Mouse (Mus musculus): ENCODE measurements at regions not wholly inside any gene's neighbourhood (a gene's known extent, or its start where the extent isn't known, plus 50 kb on each side); places are given as distances from the start of the nearest gene placed in this dataset.

DNA sequence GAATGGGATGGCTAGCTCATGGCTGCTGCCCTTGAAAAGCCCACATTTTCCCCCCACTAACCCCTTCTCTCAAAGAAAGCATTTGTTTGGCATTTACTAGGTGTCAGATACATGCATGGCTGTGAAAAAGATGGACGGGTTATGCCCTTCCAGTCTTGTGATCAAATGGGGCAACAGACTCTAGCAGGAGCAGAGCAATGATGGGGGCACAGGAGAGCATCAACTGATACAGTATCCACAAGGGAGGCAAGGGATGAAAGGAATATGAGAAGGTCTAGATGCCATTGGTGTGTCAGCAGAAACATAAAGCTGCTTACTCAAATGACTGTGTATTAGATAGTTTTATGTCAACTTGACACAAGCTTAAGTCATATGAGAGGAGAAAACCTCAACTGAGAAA is 315.9 kb downstream of the Mycn start:
- DNase-seq (ENCODE audit: low spot score), result no peak

DNA sequence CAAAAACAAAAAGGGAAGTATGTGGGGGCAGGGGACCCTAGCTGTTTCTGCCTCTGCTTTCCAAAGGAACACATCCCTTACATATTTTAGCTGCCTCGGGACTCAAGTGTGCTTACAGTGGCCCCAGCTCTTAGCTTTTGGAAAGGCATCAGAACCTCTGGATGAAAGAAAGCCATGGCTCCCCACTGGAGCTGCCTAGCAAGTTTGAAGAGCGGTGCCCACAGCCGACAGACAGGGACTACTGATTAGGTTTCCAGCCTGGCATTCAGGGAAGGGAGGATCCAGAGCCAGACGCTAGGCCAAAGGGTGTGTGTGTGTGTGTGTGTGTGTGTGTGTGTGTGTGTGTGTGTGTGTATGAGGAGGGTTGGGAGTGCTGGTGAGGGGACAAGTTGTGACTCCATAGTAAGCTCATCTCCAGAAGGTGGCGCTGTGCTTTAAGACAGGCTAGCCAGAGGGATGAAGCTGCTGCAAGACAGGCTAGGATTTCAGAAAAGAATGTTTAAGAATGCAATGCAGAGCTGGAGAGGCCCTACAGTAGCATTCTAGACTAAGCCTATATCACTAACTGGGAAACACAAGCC is 318.9 kb downstream of the Mycn start:
- peak; percentile 80 for DNase-seq (ENCODE audit: low spot score)

DNA sequence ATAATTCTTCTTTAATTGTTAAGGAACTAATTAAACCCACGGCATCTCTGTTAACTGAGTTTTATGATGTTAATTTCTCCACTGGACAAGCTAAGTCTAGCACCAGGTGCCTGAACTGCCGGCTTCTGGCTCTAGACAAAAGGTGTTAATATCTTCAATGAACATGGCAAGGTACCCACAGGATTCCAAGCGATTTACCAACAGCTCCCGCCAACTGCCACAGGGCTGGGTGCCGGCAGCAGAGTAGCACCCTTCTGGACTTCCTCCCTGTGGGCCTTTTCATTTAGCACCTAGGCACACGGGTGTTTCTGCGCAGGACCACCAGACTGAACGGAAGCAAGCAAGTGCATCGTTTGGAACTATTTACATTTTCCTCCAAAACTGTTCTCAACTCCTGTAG is 320.2 kb downstream of the Mycn start:
- DNase-seq (ENCODE audit: low spot score), result no peak

DNA sequence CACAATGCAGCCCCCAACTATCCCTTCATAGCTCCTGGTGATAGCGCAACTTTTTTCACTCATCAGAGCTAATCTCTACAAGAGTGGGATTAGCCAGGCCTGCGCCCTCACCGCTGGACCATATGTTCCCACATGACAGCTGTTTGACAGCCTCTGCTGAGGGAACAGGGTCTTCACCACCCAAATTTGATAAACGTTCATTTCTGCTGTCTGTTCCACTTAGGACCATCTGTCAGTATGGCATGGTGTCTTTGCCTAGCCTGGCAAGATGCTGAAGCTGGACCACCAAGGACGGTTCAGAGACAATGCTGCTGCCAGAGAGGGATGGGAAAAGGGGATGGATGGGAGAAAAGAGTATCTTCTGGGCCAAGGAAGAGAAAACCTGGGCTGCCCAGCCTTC is 321.4 kb downstream of the Mycn start:
- no peak for DNase-seq (ENCODE audit: low spot score)

DNA sequence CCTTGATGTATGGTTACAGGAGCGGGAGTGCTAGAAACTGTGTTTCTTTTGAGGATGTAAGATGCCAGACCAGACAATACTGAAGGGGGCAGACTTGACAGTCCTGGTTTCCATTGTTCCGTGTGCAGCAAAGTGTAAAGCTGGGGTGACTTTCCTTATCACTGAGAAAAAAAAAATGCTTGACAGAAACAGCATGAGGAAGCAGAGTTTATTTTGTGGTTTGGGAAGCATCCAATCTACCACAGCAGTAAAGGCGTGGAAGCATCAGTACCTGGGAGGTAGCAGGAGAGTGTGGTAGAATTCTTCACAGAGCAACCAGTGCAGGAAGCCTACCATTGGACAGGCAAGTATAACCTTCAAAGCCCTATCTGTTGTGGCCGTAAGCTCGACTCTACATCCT is 322.3 kb downstream of the Mycn start:
- DNase-seq (ENCODE audit: low spot score), result no peak

DNA sequence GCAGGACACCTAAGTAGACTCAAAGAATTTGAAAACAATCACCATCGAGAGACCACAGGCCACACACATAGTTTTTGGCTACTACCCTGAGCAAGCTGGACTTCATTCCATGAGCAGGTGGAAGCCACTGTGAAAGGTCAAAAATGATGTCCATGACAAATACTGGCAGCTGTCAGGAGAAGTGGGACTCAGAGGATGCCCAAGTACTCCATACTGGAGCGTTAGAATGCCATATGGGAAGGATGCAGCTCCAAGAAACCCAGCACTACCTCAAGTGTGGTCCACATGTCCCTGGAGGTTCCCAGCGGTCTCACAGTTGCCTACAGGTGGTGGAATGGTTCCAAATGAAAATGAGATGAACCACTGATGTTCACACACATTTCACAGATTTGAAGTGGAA is 329.2 kb downstream of the Mycn start:
- DNase-seq (ENCODE audit: low spot score), result no peak

DNA sequence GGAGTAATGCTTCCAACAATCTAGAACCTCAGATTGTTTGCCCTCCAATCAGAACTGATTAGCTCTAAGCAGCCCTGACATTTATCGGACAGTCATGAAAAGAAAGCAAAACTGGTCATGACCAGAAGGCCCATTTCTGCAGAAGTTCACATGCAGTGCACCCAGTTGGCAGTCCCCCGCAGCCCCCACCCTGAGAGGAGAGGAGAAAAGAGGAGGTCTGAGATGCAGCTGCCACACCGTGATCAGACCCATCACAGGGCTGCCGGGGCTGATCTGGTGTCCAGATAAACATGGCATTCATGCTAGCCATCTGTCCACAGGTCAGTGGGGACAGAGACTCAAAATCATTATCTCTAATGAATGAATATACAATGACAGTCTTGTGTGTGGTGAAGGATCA is 330.9 kb downstream of the Mycn start:
- no peak for DNase-seq (ENCODE audit: low spot score)

DNA sequence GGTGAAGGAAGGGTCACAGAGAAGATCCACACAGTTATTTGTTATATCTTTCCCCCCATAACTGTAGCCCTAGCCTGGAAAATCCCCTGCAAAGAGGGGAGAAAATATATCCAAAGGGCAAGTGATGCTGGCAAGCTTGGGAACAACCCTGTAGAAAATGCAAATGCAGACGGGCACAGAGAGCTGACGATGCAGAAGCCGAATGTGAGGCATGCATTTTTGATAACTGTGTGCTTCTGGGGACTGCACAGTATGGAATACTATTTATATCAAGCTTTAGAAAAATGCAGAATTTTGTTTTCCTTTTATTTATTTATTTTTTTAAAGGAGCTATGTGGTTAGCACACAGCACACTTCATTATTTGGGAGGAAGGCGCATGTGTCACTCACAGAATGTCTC is 333.7 kb downstream of the Mycn start:
- no peak for DNase-seq (ENCODE audit: low spot score)

DNA sequence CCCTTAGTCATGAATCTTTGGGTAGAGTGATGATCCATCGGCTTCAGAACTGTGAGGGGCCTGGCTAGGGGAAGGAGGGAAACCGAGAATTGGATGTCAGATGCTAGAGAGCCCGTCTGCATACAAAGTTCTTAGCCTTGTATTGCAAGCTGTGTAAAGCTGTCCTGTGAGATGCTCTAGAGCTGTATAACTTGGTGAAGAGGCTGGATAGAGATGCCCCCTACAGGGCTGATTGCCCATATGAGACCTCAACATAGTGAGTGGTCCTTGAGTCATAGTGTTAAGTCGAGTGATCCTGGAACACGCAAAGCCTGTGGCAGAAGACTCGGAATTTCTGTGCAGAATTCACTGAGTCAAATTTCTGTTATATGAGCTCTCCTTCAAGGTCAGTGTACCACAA is 334.8 kb downstream of the Mycn start:
- no peak for DNase-seq (ENCODE audit: low spot score)

DNA sequence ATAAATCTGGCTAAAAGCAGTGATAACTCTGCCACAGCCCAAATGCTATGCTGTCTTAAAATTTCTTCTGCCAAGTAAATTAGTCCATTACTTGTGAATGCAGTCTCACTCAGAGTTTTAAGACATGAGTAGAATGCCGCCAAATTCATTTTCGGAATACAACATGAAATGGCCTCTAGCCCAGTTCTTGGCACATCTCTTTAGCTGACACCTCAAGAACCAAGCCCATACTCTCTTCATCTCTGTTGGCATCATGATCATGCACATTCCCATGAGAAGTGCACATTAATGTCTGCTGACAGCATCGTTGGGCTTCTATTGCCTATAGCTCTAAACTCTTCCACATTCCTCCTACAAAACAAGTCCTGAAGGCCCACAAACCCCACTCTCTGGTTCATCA is 336.2 kb downstream of the Mycn start:
- DNase-seq (ENCODE audit: low spot score), result no peak

DNA sequence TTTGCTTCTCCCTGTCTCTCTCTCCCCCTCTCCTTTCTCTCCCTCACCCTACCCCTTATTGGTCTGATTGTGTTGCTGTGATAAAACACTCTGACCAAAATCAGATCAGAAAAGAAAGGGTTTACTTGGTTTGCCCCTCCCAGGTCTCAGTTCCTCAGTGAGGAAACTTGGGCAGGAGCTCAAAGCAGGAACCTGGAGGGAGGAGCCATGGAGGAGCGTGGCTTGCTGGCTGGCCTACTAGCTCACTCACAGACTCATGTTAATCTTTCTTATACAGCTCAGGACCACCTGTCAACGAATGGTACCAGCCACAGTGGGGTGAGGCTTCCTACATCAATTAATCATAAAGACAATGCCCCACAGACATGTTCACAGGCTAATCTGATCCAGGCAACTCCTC is 339.4 kb downstream of the Fam49a start:
- no peak for DNase-seq (ENCODE audit: low spot score)

DNA sequence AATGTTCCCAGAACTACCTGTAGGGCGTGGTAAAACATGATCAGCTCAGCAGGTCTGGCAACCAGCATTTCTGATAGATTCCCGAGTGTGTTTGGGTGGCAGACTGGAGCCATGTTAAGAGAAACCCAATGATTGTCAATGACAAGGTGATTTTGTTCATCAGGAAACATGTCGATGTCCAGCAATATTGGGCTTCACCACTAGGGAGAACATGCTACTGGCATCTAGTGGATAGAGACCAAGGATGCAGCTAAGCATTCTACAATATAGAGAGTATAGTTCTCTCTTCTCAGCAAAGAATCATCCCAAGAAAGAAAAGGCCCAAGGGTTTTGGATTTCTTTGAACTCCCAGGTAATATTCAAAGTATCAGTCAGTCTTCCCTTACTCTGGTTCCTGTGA is 333.5 kb downstream of the Fam49a start:
- DNase-seq (ENCODE audit: low spot score), result no peak

DNA sequence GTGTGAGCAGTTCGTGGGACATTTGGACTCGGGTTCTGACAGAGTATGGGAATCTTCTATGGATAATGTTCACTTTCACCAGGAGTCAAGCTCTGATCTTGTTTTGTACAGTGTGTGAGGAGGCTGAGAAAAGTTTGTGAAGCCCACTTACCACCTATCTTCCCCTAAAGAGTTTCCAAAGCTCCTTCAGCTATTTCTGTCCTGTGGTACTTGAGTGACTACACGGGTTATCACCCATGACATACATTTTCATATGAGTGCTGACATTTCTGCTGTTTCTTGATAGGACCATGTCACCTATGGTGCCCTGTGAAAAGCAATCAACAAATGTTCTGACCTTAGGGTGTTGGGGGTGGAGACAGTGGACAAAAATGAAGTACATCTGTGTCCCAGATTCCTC is 332.6 kb downstream of the Fam49a start:
- no peak for DNase-seq (ENCODE audit: low spot score)

DNA sequence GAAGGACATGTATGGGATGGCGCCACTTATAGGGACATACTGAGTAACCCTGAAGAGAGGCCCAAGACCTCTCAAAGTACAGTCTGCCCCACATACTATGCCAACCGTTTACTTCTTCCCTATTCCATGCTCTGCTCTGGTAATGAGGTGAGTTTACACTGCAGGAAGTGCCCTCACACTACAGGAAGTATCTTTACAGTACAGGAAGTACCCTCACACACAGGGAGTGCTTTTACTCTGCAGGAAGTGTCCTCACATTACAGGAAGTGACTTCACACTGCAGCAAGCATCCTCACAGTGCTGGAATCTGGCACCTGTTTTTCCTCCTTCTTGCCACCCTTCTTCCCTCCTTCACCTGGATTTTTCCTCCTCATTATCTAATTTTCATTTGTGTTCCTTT is 331.4 kb downstream of the Fam49a start:
- DNase-seq (ENCODE audit: low spot score), result no peak

DNA sequence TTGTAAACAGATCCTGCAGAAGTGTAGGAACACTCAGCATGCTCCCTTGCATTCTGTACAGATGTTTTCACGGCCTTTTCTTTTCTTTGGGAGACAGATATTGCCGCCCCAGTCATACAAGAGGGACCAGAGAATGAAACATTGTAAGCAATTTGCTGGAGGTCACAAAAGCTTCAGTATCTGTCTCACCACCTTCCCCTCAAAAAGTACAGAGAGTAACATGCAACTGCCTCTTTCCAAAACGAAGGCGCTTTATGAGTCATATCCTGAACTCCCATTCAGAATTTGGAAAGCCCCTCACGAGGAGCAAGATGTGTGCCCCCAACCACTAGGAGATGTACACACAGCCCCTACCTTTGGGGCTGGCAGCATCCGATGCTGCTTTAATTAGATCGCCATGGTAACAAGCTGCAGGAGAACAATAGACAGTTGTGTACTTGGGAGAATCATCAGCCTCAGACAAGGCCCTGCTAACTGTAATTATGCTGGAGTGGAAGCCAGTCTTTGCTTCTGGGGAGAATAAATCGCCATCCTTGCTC is 328.9 kb downstream of the Fam49a start:
- DNase-seq (ENCODE audit: low spot score), result no peak

DNA sequence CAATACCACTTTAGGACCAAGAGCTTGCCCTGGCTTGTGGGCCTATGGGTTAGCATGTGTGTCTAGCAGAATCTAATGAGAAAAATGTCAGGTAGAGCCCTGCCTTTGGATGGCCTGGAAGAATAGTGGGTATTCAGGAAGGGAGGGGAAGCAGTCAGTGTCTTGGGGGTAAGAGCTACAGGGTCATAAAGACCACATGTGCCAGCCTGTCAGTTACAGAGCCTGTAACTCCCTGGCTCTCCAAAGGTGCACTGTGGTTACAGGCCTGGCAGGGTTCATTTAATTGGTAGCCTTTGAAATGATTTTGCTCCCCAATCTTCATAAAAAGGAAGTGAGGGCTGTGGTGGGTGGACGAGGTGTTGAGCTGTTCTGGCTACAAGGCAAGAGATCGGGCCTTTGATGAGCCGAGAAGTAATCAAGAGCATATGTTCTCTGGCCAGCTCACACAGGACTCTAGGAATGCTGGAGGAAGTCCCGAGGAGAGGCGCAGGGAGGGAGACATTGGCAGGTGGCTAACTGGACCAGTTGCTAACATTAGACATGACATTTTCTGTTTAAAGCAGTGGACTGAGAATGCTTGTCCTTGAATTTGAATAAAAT is 326.9 kb downstream of the Fam49a start:
- DNase-seq (ENCODE audit: low spot score), result no peak

DNA sequence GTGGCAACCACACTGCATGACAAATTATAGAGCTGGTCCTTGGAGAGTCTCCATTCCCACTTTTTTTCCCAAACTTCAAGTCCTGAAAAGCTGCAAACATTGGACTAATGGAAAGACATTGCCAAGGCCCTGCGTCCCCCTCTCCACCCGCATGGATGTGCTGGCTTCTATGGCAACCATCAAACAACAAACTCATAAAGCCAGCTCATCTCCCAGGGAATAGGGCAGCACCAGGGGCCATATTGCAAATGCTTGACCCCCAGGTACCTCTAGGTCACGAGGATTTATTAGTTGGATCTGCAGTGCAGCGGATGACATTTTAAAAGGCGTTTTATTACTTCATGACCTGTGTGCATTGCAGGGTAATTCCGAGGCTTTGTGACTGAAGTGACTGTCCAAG is 324.5 kb downstream of the Fam49a start:
- no peak for DNase-seq (ENCODE audit: low spot score)

DNA sequence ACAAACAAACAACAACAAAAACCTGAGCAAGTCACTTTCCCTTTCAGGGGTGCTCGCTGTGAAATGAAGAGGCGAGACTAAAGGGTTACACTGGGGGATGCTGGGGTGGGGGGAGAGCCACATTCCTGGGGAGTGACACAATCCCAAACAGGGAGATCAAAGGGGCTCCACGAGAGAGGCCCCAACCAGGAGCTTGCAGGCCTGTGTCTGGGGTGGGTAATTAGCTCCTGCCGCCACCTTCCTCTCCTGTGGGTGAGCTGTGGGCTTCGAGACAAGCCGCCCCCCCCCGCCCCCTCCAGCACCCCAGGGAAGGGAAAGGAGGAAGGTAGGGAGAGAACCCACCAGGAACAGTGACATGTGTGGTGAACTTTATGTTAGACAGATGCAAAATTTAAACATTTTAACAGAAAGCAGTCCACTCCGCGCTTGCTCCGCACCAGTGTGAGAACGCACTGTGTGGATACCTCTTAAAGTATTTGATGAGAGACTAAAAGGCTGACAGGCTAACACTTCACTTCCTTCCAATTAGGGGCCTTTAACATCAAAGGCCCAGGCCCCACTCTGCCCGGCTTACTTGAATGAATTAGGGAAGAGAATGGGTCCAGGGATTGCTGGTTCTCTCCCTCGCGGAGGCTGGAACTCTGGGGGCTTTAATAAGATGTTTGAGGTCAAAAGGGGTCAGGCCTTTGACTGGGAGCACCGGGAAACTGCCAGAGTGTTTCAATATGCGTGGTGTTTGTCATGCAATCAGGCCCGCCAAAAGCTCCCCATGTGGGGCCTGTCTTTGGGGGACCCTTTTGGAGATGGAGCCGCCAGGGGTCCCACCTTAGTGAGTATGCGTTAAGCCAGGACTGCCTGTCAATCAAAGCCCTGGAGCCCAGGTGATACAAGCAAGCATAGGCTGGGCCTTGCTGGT is 319.6 kb downstream of the Fam49a start:
- DNase-seq (ENCODE audit: low spot score), result no peak

DNA sequence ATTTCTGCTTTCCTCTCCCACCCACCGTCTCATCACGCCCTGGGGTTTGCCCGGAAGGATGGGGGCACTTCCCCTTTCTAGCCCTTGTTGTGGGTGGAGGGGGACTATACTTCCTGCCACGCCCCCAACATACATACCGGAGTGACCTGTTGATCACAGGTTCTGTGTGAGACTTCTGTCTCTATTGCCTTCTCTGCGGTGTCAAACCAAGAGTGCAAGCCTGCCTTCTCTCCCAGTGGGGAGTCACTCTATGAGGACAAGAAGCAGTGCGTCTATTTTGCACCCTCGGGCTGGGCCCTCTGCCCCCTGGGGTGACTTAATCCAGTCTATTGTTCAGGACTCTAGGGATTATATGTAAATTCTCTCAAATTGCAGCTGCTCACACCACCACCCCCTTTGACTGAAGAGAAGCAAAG is 318.8 kb downstream of the Fam49a start:
- peak; percentile 57 for DNase-seq (ENCODE audit: low spot score)

DNA sequence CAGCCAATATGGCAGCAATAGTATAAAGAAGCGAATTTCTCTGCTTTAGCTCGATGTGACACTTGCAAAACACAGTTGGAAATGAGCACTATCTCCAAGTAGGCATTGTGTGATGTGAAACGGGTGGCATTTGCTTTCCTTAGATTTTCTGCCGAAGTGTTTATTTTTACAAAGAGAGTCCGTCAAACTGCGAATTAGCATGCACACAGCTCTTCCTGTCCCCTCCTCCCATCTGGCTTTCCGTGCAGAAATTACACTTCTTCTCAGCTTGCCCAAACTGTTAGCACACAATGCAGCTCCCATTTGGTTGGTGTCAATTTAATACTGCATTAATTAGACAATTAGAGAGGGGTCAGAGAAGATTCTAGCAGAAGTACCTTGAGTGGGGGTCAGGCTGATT is 316.3 kb downstream of the Fam49a start:
- no peak for DNase-seq (ENCODE audit: low spot score)

DNA sequence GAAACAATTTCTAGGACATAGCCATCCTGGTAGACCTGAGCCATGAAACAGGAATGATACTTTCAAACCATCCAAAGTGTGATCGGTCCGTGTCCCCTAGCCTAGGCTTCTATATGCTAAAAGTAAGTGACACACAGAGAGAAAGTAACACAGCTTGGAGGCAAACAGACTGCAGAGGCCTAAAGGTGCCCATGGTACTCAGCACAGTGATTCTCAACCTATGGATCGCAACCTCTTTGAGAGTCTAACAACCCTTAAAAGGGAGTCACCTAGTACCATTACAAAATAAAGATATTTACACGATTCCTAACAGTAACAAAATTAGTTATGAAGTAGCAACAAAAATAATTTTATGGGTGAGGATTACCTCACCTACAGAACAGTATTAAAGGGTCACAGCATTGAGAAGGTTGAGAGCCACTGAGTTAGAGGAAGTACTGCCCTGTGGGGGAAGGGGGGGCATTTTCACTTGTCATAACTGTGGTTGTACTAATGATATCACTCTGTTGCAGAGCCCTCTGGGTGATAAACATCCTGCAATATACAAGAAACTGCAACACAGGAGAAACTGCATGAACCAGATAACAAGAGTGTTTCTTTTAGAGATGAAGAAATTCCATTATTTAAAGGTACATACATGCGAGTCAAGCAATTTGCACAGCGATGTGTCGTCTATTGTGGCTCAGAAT is 308.8 kb downstream of the Fam49a start:
- peak; percentile 13 for DNase-seq (ENCODE audit: low spot score)

DNA sequence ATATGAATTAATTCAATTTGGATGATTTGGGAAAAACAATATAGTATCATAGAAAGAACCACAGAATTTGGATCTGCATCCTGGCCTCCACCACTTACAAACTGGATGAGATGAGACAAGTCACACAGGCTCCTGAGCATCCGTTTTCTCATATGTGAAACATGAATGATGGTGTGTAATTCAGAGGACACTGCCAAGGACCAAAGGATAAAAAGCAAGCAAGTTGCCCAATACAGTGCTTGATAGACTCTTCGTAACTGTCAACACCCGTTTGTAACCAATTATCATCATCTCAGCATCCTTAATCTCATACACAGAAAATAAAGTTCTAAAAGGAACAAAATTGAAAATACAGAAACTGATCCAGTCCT is 305.8 kb downstream of the Fam49a start:
- no peak for DNase-seq (ENCODE audit: low spot score)
